Comparison of ENCODE assay signal across 8 mouse cellular contexts in the genomic region with DNA sequence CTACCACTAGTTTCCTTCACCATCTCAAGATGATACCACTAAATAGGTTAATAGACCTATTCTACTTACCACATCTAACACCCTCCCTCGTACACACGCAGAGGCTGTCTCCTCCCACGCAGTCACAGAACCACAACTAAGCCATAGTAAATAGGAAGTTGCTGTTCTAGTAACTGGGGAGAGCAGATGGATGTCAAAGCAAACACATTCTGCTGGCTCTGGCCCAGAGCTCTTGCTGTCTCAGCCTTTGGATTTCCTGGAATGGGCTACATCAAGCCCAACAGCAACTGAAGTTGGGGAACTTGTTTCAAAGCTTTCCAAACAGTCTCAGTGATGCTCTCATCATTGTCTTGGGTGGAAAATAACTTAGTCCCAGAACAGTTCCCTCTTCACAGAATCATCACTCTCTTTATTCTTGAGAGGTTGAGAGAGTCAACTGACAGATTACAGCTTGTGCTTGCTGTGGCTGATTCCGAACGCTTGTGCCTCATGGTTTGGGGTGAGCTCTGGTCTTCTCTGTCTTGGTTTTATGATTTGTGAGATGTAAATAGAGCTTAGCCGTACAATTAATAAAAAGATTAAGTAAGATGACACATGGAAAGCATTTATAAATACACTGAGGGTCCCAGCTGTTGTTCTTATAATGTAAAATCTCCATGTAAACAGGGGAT.
DNase-seq lines count a peak whose midpoint lies in the region; ATAC-seq and TF ChIP-seq lines count a peak whose summit lies in the region.

No protein-coding gene starts in this region.

- DNase-seq in adrenal gland, adult (ENCODE audit: inconsistent age in 2 of 2, low spot score in 1 of 2), result peak; percentile 14 to 26
- DNase-seq in adrenal gland, postnatal 4 days (ENCODE audit: low spot score in 2 of 2), result no peak
- peak; percentile 16 for DNase-seq in ovary, adult 18-20 months (ENCODE audit: low spot score)
- DNase-seq in ovary, postnatal 36 days (ENCODE audit: low spot score), result no peak
- DNase-seq in heart, postnatal 14 days, result peak; percentile 41 to 46
- peak; percentile 16 to 28 for DNase-seq in left cerebral cortex, postnatal 25 days (ENCODE audit: low spot score in 2 of 2)
- DNase-seq in stomach, postnatal 0 days (ENCODE audit: low spot score), result peak; percentile 39

- no peaks in the 10 kb centered on the region for H3K9me3 ChIP-seq in stomach, postnatal 0 days (ENCODE audit: control insufficient read depth, low read length)

- H3K4me1 ChIP-seq in stomach, postnatal 0 days (replicated peaks; ENCODE audit: control insufficient read depth, insufficient read depth), result no peaks in the 10 kb centered on the region

- H3K4me3 ChIP-seq in stomach, postnatal 0 days (ENCODE audit: low read depth, low read length), result no peak overlapping the region

- intact Hi-C loops in heart, postnatal 14 days (cut with DNase I), result no loop called here
- intact Hi-C loops in left cerebral cortex, postnatal 25 days (cut with DNase I), result no loop called here

- TF ChIP-seq CTCF in stomach, postnatal 0 days (IDR thresholded peaks at IDR 0.05; ENCODE audit: low read depth), result no peak

- no peaks in the 10 kb centered on the region for H3K36me3 ChIP-seq in stomach, postnatal 0 days (ENCODE audit: control insufficient read depth, insufficient read depth, low read length)

- peak; percentile 56 for ATAC-seq in stomach, postnatal 0 days (ENCODE audit: low FRiP score, low TSS enrichment)
- no peak for ATAC-seq in megakaryocyte-erythroid progenitor cell, adult 5-6 weeks (replicated peaks; ENCODE audit: low FRiP score, low TSS enrichment, poor library complexity, severe bottlenecking)

- peak; percentile 45 for TF ChIP-seq EP300 in stomach, postnatal 0 days (optimal IDR thresholded peaks at IDR 0.05)

- no peak overlapping the region for H3K4me2 ChIP-seq in stomach, postnatal 0 days (replicated peaks; ENCODE audit: low read depth)

- peak overlapping the region; percentile 64 for H3K27ac ChIP-seq in stomach, postnatal 0 days (replicated peaks)

- no peak overlapping the region for H3K9ac ChIP-seq in stomach, postnatal 0 days (ENCODE audit: low read length)

- no peaks in the 10 kb centered on the region for H3K27me3 ChIP-seq in stomach, postnatal 0 days (ENCODE audit: control insufficient read depth, insufficient read depth, low read length)

- WGBS in stomach, postnatal 0 days, result 45% methylated on average over 6 of the region's 6 CpGs

Comparison
In these comparisons a context has a peak if more than half of its experiments do, and no peak if none do; other contexts are left out.
1. DNase-seq: peak in adrenal gland, adult (2 of 2), ovary, adult 18-20 months (single experiment), heart, postnatal 14 days (2 of 2), left cerebral cortex, postnatal 25 days (2 of 2) and stomach, postnatal 0 days (single experiment); none in adrenal gland, postnatal 4 days (0 of 2) and ovary, postnatal 36 days (single experiment).